Comparison of ENCODE assay signal across 8 mouse cellular contexts in the genomic region with DNA sequence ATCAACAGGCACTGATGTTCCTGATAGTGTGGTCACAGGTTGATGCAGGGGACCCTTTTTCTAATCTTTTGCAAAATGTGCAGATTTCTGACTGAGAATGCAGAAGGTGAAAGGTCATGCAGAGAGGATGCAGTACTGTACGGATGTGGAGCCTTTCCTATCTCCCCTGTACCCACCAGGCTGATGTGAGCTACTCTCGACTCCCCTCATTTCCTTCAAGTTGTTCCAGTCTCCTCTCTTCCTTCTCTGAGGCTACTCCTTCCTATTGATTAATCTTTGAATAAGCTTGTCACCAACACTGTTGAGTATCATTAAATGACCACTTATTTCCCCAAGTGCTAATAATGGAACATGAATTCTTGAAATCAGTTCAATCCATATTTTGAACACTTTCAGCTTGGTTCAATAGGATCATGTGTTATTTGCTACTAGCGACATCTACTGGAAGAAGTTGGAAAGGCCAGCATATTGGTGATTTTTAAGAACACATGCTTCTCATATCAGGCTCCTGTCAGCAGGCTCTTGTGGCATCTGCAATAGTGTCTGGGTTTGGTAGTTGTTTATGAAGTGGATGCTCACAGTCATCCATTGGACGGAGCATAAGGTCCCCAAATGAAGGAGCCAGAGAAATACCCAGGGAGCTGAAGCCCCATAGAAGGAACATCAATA. TPM values are rescaled to one million over a fixed set of nuclear protein-coding genes. Genes with fewer than 3 reads are reported as not detected.
DNase-seq lines count a peak whose midpoint lies in the region; ATAC-seq and TF ChIP-seq lines count a peak whose summit lies in the region.

No protein-coding gene starts in this region.

- TF ChIP-seq POLR2A in brain, embryonic 14.5 days (IDR thresholded peaks at IDR 0.05; ENCODE audit: borderline replicate concordance, extremely low read depth, insufficient read depth, insufficient read length, poor library complexity, severe bottlenecking): no peak

- H3K4me2 ChIP-seq in intestine, postnatal 0 days (replicated peaks; ENCODE audit: low read depth): no peak overlapping the region
- no peak overlapping the region for H3K4me2 ChIP-seq in intestine, embryonic 16.5 days (ENCODE audit: low read depth, low read length)
- no peak overlapping the region for H3K4me2 ChIP-seq in forebrain, embryonic 15.5 days (replicated peaks)
- no peak overlapping the region for H3K4me2 ChIP-seq in midbrain, embryonic 14.5 days (ENCODE audit: low read length)

- no peak overlapping the region for H3K9ac ChIP-seq in intestine, postnatal 0 days (ENCODE audit: low read depth, low read length)
- H3K9ac ChIP-seq in intestine, embryonic 16.5 days (ENCODE audit: low read depth, low read length): no peak overlapping the region
- no peak overlapping the region for H3K9ac ChIP-seq in forebrain, embryonic 15.5 days (replicated peaks)
- no peak overlapping the region for H3K9ac ChIP-seq in midbrain, embryonic 14.5 days (replicated peaks; ENCODE audit: low read length)

- no peaks in the 10 kb centered on the region for H3K27me3 ChIP-seq in intestine, postnatal 0 days (replicated peaks; ENCODE audit: control insufficient read depth, insufficient read depth, low read length)
- H3K27me3 ChIP-seq in intestine, embryonic 16.5 days (replicated peaks; ENCODE audit: control insufficient read depth, insufficient read depth, low read length): no peaks in the 10 kb centered on the region
- H3K27me3 ChIP-seq in forebrain, embryonic 15.5 days: no peaks in the 10 kb centered on the region
- no peaks in the 10 kb centered on the region for H3K27me3 ChIP-seq in midbrain, embryonic 14.5 days (ENCODE audit: control insufficient read depth, insufficient read depth, low read length)

- no peaks in the 10 kb centered on the region for H3K9me3 ChIP-seq in intestine, postnatal 0 days (ENCODE audit: control insufficient read depth)
- peaks cover 5% of the 10 kb centered on the region; the same call in 1 of the 2 replicates for H3K9me3 ChIP-seq in intestine, embryonic 16.5 days (ENCODE audit: control insufficient read depth, low read length)
- 0 out of 2 replicates have a peak, but pooled peaks cover 3% of the 10 kb centered on the region for H3K9me3 ChIP-seq in forebrain, embryonic 15.5 days
- H3K9me3 ChIP-seq in midbrain, embryonic 14.5 days (ENCODE audit: control insufficient read depth, low read length): no peaks in the 10 kb centered on the region

- H3K36me3 ChIP-seq in intestine, postnatal 0 days (ENCODE audit: control insufficient read depth, insufficient read depth): no peaks in the 10 kb centered on the region
- no peaks in the 10 kb centered on the region for H3K36me3 ChIP-seq in intestine, embryonic 16.5 days (ENCODE audit: control insufficient read depth, insufficient read depth, low read length)
- H3K36me3 ChIP-seq in forebrain, embryonic 15.5 days: no peaks in the 10 kb centered on the region
- H3K36me3 ChIP-seq in midbrain, embryonic 14.5 days (ENCODE audit: control insufficient read depth, insufficient read depth, low read length): no peaks in the 10 kb centered on the region

- no peak for ATAC-seq in intestine, postnatal 0 days
- ATAC-seq in intestine, embryonic 16.5 days: no peak
- ATAC-seq in forebrain, embryonic 15.5 days (replicated peaks): peak; percentile 87
- ATAC-seq in midbrain, embryonic 14.5 days (ENCODE audit: low FRiP score, low TSS enrichment): no peak

- no peak overlapping the region for H3K27ac ChIP-seq in intestine, postnatal 0 days (ENCODE audit: low read depth, low read length)
- no peak overlapping the region for H3K27ac ChIP-seq in intestine, embryonic 16.5 days (ENCODE audit: low read length)
- H3K27ac ChIP-seq in forebrain, embryonic 15.5 days (replicated peaks): no peak overlapping the region
- no peak overlapping the region for H3K27ac ChIP-seq in midbrain, embryonic 14.5 days (replicated peaks; ENCODE audit: low read depth, low read length)

- H3K4me1 ChIP-seq in intestine, postnatal 0 days (replicated peaks; ENCODE audit: control insufficient read depth, insufficient read depth, low read length): peaks cover 12% of the 10 kb centered on the region
- H3K4me1 ChIP-seq in intestine, embryonic 16.5 days (ENCODE audit: control insufficient read depth, insufficient read depth, low read length): no peaks in the 10 kb centered on the region
- H3K4me1 ChIP-seq in forebrain, embryonic 15.5 days: no peaks in the 10 kb centered on the region
- H3K4me1 ChIP-seq in midbrain, embryonic 14.5 days (ENCODE audit: control insufficient read depth, insufficient read depth, low read length): no peaks in the 10 kb centered on the region

- DNase-seq in CD4-positive, CD25-positive, alpha-beta regulatory T cell, adult 2 months (ENCODE audit: low read depth, low spot score): peak; percentile 88
- DNase-seq in brain, embryonic 14.5 days (ENCODE audit: low read depth): peak; percentile 89
- peak; percentile 84 for DNase-seq in layer of hippocampus, adult 11-12 months (ENCODE audit: low spot score)
- peak; percentile 89 for DNase-seq in midbrain, embryonic 14.5 days
- DNase-seq in ovary, postnatal 10 days (ENCODE audit: low spot score): no peak

- WGBS in intestine, postnatal 0 days: 28% methylated on average over 4 of the region's 4 CpGs
- WGBS in intestine, embryonic 16.5 days: 31% methylated on average over 4 of the region's 4 CpGs
- 37% methylated on average over 4 of the region's 4 CpGs for WGBS in forebrain, embryonic 15.5 days
- WGBS in midbrain, embryonic 14.5 days: 36% methylated on average over 4 of the region's 4 CpGs

- H3K4me3 ChIP-seq in intestine, postnatal 0 days (ENCODE audit: low read depth, low read length): no peak overlapping the region
- no peak overlapping the region for H3K4me3 ChIP-seq in intestine, embryonic 16.5 days (ENCODE audit: low read length)
- H3K4me3 ChIP-seq in forebrain, embryonic 15.5 days: no peak overlapping the region
- no peak overlapping the region for H3K4me3 ChIP-seq in midbrain, embryonic 14.5 days (replicated peaks; ENCODE audit: low read depth, low read length)

- TF ChIP-seq CTCF in intestine, postnatal 0 days (IDR thresholded peaks at IDR 0.05; ENCODE audit: low read depth): peak; percentile 88
- TF ChIP-seq CTCF in brain, embryonic 14.5 days (IDR thresholded peaks at IDR 0.05; ENCODE audit: borderline replicate concordance, extremely low read depth, insufficient read depth, insufficient read length): peak; percentile 43; the same call in 1 of the 2 replicates

RNA-seq across cellular contexts. Expression of a gene that starts 12.7 kb away (rescaled TPM):
- not detected in 2 replicates for polyA plus RNA-seq in intestine, postnatal 0 days (2015; fragmentation: Nextera tagmentation; extraction: Ambion mirVana)
- polyA plus RNA-seq in intestine, embryonic 16.5 days (2015; fragmentation: Nextera tagmentation; extraction: Ambion mirVana): not detected in 2 replicates
- not detected in 2 replicates for polyA plus RNA-seq in brain, embryonic 14.5 days (2012; rRNA removed)
- not detected in 2 replicates for polyA plus RNA-seq in forebrain, embryonic 15.5 days (2015; fragmentation: Nextera tagmentation; extraction: Ambion mirVana)
- polyA plus RNA-seq in midbrain, embryonic 14.5 days (2014; fragmentation: Nextera tagmentation; extraction: Ambion mirVana): not detected in 2 replicates

RNA-seq across cellular contexts. Expression of a gene that starts 27.6 kb away (rescaled TPM):
- not detected in 2 replicates for polyA plus RNA-seq in intestine, postnatal 0 days (2015; fragmentation: Nextera tagmentation; extraction: Ambion mirVana)
- polyA plus RNA-seq in intestine, embryonic 16.5 days (2015; fragmentation: Nextera tagmentation; extraction: Ambion mirVana): not detected in 2 replicates
- polyA plus RNA-seq in brain, embryonic 14.5 days (2012; rRNA removed): not detected in 2 replicates
- not detected in 2 replicates for polyA plus RNA-seq in forebrain, embryonic 15.5 days (2015; fragmentation: Nextera tagmentation; extraction: Ambion mirVana)
- polyA plus RNA-seq in midbrain, embryonic 14.5 days (2014; fragmentation: Nextera tagmentation; extraction: Ambion mirVana): not detected in 2 replicates

RNA-seq across cellular contexts. Expression of a gene that starts 31.9 kb away (rescaled TPM):
- not detected in 2 replicates for polyA plus RNA-seq in intestine, postnatal 0 days (2015; fragmentation: Nextera tagmentation; extraction: Ambion mirVana)
- polyA plus RNA-seq in intestine, embryonic 16.5 days (2015; fragmentation: Nextera tagmentation; extraction: Ambion mirVana): not detected in 2 replicates
- not detected in 2 replicates for polyA plus RNA-seq in brain, embryonic 14.5 days (2012; rRNA removed)
- not detected in 2 replicates for polyA plus RNA-seq in forebrain, embryonic 15.5 days (2015; fragmentation: Nextera tagmentation; extraction: Ambion mirVana)
- not detected in 2 replicates for polyA plus RNA-seq in midbrain, embryonic 14.5 days (2014; fragmentation: Nextera tagmentation; extraction: Ambion mirVana)

RNA-seq across cellular contexts. Expression of a gene that starts 44.5 kb away (rescaled TPM):
- not detected in 2 replicates for polyA plus RNA-seq in intestine, postnatal 0 days (2015; fragmentation: Nextera tagmentation; extraction: Ambion mirVana)
- polyA plus RNA-seq in intestine, embryonic 16.5 days (2015; fragmentation: Nextera tagmentation; extraction: Ambion mirVana): not detected in 2 replicates
- not detected in 2 replicates for polyA plus RNA-seq in brain, embryonic 14.5 days (2012; rRNA removed)
- polyA plus RNA-seq in forebrain, embryonic 15.5 days (2015; fragmentation: Nextera tagmentation; extraction: Ambion mirVana): not detected in 2 replicates
- polyA plus RNA-seq in midbrain, embryonic 14.5 days (2014; fragmentation: Nextera tagmentation; extraction: Ambion mirVana): not detected in 2 replicates

RNA-seq across cellular contexts. Expression of a gene that starts 50.6 kb away (rescaled TPM):
- polyA plus RNA-seq in intestine, postnatal 0 days (2015; fragmentation: Nextera tagmentation; extraction: Ambion mirVana): 5.8 and 6.8 TPM in 2 replicates
- polyA plus RNA-seq in intestine, embryonic 16.5 days (2015; fragmentation: Nextera tagmentation; extraction: Ambion mirVana): 1.9 and 2.0 TPM in 2 replicates
- polyA plus RNA-seq in brain, embryonic 14.5 days (2012; rRNA removed): 1.00 and 1.1 TPM in 2 replicates
- 0.55 and 0.81 TPM in 2 replicates for polyA plus RNA-seq in forebrain, embryonic 15.5 days (2015; fragmentation: Nextera tagmentation; extraction: Ambion mirVana)
- polyA plus RNA-seq in midbrain, embryonic 14.5 days (2014; fragmentation: Nextera tagmentation; extraction: Ambion mirVana): 0.15 and 0.79 TPM in 2 replicates
